Mouse (Mus musculus): ENCODE measurements around the gene Cdkn2a.

The Cdkn2a gene

DNA sequence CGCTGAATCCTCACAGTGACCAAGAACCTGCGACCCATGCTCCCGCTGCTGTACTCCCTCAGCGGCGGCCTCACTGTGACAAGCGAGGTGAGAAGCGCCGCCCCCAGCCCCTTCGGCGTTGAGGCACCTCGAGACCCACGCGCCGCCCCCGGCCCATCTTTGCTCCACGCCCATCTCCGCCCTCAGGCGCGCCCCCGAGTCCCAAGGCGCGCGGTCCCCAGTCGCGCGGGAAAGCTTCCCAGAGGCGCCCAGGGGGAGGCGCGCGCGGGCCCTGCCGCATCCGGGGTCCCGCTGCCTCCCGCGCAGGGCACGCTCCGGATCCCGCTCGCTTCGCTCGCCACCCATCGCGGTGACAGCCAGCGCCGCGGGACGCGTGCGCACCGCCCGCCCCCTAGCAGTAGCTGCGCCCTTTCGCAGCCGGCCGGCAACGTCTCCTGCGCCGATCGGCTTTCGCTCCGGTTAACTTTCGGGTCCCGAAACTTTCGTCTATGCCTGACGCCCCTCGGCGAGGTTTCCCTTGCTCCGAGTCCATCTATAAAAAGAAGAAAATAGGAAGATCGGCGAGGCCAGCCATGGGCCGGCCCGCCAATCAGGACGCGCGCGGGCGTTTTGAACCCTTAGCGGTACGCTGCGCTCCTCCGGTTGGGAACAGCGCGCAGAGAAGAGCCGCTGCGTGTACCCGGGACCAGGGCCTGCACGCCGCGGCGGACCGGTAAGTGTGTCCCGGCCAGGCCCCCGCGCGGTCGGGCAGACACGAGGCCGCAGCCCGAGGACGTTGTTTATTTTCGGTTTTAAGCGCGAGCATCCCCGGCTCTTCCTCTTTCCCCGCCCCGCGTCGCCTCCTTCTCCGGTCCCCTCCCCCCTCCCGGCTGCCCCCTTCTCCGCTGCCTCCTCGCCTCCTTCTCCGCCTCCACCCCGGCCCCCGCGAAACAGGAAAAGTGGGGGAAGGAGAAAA, at the start of gene Cdkn2a:
Cdkn2a (minus strand) TSS at position 168 of the 955 bp plus-strand sequence.
- DNase-seq: peak; percentile 51 to 62

DNA sequence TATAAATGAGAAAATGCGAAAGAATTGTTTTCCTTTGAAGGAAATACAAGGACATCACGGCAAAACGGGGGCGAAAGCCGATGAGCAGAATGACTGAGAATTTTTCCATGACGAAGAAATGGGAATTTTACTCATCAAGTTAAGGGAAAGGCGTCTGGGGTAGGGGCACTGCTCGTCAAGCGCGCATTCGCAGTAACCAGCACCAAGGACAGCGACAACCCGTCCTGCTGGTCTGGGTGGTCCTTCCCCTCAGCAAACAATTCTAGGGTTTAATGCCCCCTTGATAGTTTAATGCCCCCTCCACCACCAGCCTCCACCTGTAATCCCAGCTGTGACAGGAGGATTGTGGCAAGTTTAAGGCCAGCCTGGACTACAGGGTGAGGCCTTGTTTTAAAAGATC, 19.0 kb upstream of the Cdkn2a start:
- DNase-seq: no peak

DNA sequence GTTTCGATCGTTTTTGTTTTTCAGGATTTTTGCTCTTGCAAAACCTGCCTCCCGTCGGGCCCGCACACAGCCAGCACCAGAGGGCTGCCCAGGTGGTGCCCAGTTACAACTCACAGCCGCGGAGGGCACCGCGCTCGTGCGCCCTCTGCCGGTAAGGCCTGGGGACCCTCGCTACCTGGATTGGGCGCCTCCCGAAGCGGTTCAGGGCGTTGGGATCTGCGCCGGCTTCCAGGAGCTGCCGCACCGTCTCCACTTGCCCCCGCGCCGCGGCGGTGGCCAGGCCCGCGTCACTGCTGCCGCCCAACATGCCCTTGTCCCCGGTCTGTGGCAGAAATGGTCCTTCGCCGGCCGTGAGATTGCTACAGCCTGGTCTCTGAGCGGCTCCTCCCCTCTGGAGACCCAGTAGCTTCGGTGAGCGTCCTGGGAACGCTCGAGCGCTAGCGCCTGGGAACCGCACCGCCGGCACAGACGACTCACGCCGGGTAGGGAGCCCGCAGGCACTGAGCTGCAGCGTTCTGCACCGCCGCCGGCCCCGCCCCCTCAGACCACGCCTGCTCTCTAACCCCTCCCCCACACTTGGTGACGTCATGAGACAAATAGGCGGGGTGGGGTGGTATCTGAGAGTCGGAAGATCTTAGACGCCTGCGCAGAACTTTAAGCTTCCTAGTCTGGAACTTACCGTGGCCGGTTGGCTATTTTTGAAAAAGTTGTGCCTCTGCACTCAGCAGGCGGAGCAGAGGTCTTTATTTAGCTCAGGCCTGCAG, 16.2 kb upstream of the Cdkn2a start, which contains the start of gene Cdkn2b:
Cdkn2b (minus strand) TSS at position 549 of the 764 bp plus-strand sequence.
- peak; percentile 90 to 92 for DNase-seq

DNA sequence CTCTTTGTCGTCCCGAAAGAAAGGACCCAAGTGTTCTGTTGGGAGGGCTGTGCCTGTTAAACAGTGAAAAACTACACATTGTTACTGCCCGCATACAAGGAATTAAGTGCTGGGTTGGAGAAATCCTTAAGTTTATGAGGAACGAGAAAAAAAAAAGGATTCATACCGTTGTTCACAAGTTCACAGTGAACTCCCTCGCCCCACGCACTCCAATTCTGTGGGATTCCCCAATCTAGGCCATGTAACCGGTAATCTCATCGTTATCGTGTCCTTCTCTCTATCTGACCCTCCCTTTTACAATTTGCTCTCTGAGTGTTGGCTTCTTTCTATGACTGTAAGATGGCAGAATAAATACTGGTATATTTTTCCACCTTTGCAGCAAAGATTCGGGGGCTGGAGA, 15.5 kb upstream of the Cdkn2a start:
- no peak for DNase-seq

DNA sequence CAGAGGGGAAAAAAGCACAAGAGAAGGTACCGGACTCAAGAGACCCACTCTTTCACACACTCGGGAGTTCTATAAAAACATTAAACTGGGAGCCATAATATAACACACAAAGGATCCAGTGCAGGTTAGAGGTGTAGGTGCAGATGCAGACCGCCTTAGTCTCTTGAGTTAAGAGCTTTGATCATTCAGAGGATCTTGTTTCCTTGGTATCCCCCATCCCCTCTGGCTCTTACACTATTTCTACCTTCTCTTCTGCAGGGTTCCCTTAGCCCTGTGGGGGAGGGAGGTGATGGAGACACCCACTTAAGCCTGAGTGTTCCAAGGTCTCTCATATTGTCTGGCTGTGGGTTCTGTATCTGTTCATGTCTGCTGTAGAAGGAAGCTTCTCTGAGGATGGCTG, 13.5 kb upstream of the Cdkn2a start:
- DNase-seq: no peak

DNA sequence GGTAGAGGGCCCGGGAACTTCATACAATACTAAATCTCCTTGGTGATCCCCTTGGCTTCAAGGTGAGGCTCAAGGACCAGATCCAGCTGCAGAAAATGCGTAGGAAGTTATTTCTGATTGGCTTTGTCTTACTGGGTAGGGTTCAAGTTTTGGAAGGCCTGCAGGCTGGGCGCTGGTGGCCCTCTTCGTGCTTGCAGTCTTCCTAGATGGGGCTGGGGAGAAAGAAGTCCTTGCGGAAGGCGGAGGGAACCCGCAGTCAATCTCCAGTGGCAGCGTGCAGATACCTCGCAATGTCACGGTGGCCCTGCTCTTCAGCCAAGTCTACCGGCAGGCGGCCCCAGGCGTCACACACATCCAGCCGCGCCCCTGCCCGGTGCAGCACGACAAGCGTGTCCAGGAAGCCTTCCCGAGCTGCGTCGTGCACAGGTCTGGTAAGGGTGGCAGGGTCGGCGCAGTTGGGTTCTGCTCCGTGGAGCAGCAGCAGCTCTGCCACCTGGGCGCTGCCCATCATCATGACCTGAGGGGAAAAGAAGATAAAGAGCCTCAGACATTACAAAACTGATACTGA, 12.4 kb upstream of the Cdkn2a start:
- no peak for DNase-seq

DNA sequence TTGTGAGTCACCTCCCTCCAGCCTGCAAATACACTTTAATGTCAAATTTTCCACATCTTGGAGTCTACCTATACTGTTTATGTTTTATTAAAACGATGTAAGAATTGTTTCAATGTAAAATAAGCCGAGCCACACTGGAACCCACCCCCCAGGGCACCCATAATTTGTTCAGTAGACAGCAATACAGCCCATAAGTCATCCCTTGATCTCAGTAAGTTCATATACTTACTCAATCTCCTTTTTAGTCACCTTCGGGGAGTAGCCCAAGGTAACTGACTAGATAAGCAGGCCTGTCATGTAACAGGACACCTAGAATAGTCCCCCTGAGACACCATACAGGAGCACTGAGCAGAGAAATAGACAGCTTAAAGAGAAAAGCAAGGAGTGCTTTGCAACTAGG, 11.2 kb upstream of the Cdkn2a start:
- no peak for DNase-seq

DNA sequence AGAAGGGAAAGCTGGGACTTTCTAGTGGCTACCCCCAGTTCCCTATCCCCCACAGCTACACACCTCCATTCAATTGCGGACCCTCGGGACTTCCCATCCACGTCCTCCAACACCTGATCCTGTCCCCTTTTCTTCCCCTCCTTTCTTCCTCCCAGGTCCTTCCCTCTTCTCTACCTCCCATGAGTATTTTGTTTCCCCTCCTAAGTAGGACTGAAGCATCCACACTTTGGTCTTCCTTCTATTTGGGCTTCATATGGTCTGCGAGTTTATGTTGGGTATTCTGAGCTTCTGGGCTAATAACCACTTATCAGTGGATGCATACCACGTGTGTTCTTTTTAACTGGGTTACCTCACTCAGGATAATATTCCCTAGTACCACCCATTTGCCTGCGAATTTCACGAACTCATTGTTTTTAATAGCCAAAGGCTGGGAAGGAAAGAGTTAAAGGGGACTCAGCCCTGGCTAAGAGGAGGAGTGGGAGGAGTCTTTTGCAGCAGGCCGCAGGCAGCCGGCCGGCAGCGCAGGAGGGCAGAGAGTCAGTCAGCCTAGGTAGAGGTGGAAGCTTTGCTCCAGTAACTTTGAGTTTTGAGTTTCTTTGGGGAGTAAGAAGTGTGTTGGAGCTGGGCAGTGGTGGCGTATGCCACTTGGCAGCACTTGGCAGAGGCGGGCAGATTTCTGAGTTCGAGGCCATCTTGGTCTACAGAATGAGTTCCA, 9.0 kb upstream of the Cdkn2a start:
- no peak for DNase-seq

DNA sequence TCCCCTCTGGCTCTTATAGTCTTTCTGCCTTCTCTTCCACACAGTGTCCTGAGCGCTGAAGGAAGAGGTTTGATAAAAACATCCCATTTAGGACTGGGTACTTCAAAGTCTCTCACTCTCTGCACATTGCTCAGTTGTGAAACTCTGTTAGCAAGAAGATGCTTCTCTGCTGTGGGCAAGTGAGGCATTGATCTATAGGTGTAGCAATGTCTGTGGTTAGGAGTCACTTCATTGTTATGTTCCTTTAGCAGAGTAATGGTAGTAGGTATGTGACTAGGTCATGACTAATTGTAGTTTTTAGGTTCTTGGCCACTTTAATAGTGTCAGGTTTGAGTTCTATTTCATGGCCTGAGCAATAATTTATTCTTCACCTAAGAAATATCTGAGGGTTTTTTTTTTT, 7.7 kb upstream of the Cdkn2a start:
- DNase-seq: no peak

DNA sequence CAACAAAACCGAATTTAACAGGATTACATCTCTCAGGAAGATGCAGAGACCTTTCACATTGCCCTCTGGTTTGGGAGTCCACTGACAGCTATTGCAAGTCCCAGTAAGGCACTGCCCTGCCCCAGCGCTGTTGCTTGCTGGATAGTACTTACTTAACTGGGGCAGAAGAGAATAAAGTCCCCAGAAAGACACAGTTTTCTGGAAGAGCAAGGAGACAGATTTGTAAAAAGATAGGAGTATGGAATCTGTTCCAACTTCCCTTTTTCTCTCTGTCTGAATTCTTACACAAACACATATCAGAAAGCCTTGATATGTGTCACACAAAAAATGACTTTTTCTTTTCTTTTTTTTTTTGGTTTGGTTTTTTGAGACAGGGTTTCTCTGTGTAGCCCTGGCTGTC, 5.3 kb upstream of the Cdkn2a start:
- no peak for DNase-seq

DNA sequence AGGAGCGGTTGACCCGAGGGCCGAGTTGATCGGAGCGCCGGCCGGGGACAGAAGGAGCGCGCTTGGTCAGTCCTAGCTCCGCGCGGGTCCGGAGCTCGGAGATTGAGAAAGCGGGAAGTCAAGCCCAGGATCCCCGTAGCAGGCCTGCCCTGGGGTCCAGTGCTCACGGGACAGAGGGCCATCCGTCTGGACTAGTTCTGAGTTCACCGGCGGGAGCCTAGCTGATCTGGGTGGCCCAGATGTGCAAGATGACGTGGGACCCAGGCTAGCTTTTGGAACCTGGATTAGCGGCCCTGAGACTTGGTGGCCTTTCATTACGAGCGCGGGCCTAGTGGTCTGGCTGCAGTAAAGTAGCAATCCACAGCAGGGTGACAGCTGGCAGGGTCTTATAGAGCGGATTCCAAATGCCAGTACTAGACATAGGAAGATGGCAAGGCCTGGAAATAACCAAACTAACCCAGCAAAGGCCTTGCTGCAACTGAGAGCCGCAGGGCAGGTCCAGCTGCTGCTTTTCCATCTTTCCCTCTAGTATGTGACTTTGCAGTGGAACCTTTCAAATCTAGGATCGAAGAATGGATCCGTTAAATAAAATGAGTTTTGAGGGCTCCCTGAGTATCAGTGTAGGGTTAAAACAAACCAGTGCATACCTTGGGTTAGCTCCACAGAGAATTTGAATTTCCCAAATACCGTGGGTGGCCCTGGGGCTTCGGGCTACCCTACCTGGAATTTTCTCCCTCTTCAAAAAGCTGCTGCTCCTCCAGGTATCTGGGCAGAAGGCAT, 1.2 kb upstream of the Cdkn2a start:
- DNase-seq: no peak

DNA sequence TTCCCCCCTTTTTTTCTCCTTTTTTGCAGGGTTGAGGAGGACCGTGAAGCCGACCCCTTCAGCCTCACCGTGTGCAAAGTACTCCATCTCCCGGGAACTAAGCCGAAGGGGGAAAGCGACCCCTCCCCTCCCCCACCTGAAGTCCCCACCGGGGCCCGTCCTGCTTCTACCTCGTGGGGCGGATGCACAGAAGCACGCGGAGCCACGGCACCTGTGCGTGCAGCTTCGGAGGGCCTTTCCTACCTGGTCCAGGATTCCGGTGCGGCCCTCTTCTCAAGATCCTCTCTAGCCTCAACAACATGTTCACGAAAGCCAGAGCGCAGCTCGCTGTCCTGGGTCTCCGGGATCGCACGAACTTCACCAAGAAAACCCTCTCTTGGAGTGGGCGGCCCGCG, 365 bp downstream of the Cdkn2a start:
- no peak for DNase-seq

DNA sequence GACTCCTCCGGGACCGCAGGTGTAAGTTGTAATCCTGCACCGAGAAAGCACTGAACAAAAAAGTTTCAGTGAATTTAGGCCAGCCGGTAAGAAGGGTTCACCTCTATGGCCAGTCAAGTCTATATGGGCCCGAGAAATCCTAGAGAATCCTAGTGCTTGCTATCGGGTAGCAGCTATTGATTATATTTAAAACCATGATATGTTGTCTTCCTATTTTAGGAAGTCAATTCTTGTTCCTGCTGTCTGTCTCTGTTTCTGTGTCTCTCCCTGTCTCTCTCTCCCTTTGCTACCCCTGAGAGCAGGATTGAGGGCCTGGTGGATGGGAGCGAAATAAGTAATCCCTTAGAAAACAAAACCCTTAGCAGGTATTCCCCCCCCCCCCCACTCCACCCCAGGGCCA, 937 bp downstream of the Cdkn2a start:
- no peak for DNase-seq

DNA sequence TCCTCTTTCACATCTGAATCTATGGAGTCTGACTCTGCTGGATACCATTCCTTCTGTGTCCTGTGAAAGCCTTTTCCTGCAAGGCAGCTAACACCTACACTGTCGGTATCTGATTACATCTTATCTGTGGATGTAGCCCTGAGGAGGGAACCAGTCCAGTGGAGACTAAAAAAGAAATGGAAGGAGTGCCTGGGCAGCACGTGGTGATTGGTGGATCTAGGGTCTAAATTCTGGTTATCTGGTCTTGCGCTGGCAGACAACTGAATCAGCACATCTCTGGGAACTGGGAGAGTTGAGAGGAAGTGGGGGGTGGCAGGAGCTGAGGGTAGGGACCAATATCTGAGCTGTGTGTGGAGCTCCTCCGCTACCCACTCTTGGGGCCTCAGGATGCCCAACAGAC, 5.4 kb downstream of the Cdkn2a start:
- DNase-seq: no peak

DNA sequence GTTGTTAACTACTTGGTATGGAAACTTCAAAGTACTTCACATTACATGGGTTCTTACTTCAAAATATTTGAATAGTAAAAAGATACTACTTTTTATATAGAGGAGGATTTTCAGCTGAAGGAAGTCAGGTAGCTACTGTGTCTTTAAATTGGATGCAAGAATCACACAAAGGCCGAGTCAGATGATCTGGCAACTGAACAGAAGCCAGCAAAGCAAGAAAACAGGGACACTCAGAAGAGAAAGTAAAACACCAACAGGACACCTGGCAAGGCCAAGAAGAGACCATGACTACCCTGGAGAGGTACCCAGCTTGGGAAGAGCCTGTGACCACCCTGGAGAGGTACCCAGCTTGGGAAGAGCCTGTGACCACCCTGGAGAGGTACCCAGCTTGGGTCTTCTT, 7.9 kb downstream of the Cdkn2a start:
- no peak for DNase-seq

DNA sequence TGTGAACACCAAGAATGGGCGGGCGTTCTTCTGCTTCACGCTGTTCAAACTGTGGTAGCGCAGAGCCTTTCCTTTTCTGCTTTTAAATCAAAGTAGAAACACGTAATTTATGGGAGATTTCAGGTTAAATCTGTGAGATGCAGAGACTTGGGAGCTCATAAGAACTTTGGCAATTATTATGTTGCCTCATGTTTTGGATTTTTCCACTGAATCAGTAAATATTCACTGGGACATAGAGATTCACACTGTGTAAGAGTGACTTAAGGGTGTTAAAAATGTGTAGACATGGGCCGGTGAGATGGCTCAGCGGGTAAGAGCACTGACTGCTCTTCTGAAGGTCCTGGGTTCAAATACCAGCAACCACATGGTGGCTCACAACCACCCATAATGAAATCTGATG, 8.8 kb downstream of the Cdkn2a start:
- DNase-seq: no peak

DNA sequence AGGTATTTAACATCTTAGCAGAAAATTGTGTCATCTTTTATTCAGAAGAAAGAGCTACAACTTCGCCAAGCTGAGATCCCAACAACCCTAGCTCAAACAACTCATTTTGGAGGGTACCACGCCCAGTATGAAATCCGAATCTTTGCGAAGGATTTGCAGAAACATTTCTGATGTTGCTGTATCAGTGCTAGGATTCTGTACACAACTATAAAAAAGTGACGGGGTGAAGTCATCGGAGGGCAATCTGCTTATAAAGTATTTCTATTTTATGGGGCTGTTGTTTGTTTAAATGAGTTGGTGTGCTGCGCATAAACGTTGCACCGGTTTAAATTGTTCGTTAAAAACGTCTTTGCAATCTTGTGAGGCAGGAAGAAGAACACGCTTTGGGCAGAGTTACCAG, 11.8 kb downstream of the Cdkn2a start:
- no peak for DNase-seq

DNA sequence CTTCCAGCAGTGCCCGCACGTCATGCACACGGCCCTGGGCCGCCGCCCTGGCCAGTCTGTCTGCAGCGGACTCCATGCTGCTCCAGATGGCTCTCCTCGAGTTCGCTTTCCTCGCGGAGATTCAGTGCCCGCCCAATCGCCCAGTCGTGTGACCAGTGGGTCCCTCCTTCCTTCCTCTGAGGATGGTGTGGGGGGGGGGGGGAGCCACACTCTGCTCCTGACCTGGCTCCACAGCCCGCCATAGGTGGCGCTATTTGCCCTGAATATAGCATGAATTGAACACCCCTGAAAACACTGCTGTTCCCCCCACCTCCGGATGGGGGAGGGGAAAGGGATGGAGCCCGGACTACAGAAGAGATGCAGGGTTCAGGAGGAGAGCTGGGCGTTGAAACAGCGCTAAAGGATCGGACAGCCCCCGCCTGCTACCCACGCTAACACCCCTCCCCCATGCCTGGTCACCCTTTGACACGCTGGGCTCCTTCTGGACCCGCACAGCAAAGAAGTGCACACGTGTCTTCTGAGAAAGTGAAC, 12.4 kb downstream of the Cdkn2a start:
- DNase-seq: peak; percentile 37 to 41

DNA sequence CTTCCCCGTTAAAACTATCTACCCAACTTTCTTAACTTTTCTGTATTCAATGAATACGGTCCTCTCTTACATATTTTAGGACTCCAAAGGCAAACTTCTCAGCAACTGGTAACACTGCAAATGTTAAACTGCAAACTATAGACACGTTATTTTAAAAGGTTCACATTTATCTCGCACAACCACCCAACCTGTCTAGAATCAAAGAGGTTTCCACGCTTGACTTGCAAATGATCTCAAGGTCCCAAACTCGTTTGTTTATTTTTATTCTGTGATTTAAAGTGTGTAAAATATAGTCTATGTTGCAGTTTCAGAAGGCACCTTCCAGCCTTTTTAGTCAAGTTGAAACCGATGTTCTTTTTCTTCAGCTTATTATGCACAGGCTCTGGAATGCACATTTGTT, 13.2 kb downstream of the Cdkn2a start:
- DNase-seq: no peak

DNA sequence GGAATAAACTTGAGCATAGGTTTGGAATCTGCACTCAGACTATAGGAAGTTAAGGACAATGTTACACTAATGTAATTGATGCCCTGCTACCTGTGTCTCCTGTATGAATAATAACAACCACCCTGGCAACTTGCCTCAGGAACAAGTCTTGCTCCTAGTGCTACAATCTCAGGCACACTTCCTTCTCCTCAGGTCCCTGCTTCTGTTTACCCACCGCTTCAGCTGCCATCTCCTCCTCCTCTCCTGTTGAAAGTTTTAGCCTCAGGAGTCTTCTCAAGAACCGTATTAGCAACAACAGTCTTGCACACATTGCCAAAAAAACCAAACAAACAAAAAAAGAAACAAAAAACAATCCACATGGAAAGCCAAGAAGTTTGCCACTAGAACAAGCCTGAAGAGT, 14.8 kb downstream of the Cdkn2a start:
- DNase-seq: no peak

DNA sequence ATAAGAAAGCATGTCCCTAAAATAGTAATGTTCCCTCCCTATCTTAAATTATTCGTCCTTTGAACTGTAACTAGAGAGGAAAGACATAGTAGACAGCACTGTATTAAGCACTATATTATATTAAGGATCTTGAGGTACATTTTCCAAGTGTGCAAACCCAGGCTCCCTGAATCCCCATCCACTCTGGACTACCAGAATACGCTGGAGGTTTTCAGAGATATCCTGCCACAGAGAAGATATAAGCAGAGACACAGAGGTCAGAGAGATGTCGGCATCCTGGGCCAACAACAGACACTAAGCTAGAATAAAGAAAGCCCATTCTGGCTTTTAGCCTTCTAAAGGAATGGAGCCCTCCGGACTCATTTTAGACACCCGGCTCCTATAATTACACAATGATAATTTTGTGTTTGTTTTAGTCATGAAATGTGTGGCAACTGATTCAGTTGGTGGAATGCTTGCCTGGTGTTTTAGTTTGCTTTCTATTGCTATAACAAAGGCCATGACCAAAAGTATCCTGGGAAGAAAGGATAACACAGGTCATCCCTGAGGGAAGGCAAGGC, 17.0 kb downstream of the Cdkn2a start:
- no peak for DNase-seq
